Mouse (Mus musculus) hindbrain, embryonic 16.5 days (tissue): Measurements from ENCODE around the gene Pde6g. TPM values are rescaled to one million over a fixed set of nuclear protein-coding genes. Genes with fewer than 3 reads are reported as not detected.
"Not testable (repeated sequence)": the region's sequence is repeated elsewhere in the genome, so short reads cannot be mapped to it uniquely, and the experiment has no call there.

Source experiments
- ATAC-seq: fragments of 200-750 bp; cut with Nextera tagmentation; 2 replicates; pipeline ENCODE4 v1.8.0; 2017; ENCODE audit warnings: moderate TSS enrichment, moderate library complexity
- H3K27ac ChIP-seq: fragments of 300-500 bp; sonication (generic); 2 replicates; pipeline ENCODE4 v1.5.1; 2014; ENCODE audit warnings: low read depth, mild to moderate bottlenecking, control low read depth, low read length, moderate library complexity
- H3K27me3 ChIP-seq: fragments of 300-500 bp; sonication (generic); replicated peaks from 2 replicates; pipeline ENCODE4 v1.6.1; 2014; ENCODE audit warnings: low read length; ENCODE audit not compliant: control insufficient read depth, insufficient read depth
- H3K36me3 ChIP-seq: fragments of 300-500 bp; sonication (generic); 2 replicates; pipeline ENCODE4 v1.6.1; 2014; ENCODE audit warnings: mild to moderate bottlenecking, low read length, moderate library complexity, mixed read lengths; ENCODE audit not compliant: control insufficient read depth, insufficient read depth
- H3K4me1 ChIP-seq: fragments of 300-500 bp; sonication (generic); 2 replicates; pipeline ENCODE4 v1.6.1; 2014; ENCODE audit warnings: low read depth, low read length; ENCODE audit not compliant: control insufficient read depth, insufficient read depth
- H3K4me2 ChIP-seq: fragments of 300-500 bp; sonication (generic); 2 replicates; pipeline ENCODE4 v1.6.1; 2014; ENCODE audit warnings: mild to moderate bottlenecking, low read length, control low read depth, moderate library complexity
- H3K4me3 ChIP-seq: fragments of 300-500 bp; sonication (generic); 2 replicates; pipeline ENCODE4 v1.5.1; 2014; ENCODE audit warnings: mild to moderate bottlenecking, low read length, control low read depth, moderate library complexity
- H3K9ac ChIP-seq: fragments of 300-500 bp; sonication (generic); 2 replicates; pipeline ENCODE4 v1.6.1; 2014; ENCODE audit warnings: low read depth, mild to moderate bottlenecking, control low read depth, low read length, moderate library complexity
- H3K9me3 ChIP-seq: fragments of 300-500 bp; sonication (generic); 2 replicates; pipeline ENCODE4 v1.6.1; 2014; ENCODE audit warnings: mild to moderate bottlenecking, low read length, moderate library complexity; ENCODE audit not compliant: control insufficient read depth
- WGBS: fragments of 180-500 bp; shearing (Covaris S2); extraction: QIAGEN DNeasy Blood & Tissue Kit; methylation state at CpG from one replicate; pipeline ENCODE4 v1.1.7; 2014; 5-methylcytosine and 5-hydroxymethylcytosine counted together
- polyA plus RNA-seq: library from polyadenylated mRNA; unstranded; fragments of >200 nt; fragmentation: Nextera tagmentation; extraction: Ambion mirVana; gene quantifications from 2 replicates; pipeline ENCODE4 v1.2.1, GENCODE M21; 2015

Gene Pde6g
- polyA plus RNA-seq, 1 experiment from 2014 or later: 0.30 TPM

DNA sequence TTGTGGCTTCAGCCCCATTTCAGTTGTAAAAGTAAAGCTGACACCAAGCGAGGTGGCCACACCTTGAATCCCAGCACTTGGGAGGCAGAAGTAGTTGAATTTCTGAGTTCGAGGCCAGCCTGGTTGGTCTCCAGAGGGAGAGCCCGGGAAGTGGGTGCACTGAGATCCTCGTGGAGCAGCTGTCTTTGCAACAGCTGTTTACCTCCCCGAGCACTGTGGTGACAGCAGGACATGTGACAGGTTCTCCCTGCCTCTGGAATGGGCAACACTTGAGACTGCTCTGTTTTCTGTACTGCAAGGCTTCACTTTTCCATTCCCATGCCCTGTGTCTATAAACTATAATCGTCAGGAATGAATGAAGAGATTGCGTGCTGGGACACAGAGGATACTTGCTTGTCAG is 35.4 kb downstream of the Pde6g start:
- H3K27ac ChIP-seq: no peak overlapping the region
- WGBS: 89% methylated on average over 7 of the region's 7 CpGs

DNA sequence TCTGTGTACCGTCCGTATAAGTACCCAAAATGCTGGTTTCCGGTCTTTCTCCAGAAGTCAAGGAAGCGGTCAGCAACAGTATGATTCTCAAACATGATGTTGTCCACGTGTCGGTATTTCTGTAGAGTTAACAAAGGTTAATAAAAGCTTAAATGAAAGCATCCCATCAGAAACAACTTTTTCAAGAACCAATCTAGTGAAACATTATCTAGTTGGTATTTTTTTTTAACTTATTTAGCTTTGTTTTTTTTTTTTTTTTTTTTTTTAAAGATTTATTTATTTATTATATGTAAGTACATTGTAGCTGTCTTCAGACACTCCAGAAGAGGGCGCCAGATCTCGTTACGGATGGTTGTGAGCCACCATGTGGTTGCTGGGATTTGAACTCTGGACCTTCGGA is 39.7 kb downstream of the Pde6g start:
- not testable (repeated sequence) for H3K9ac ChIP-seq, H3K4me3 ChIP-seq, H3K4me2 ChIP-seq, H3K9me3 ChIP-seq, H3K4me1 ChIP-seq, H3K27ac ChIP-seq, ATAC-seq, H3K27me3 ChIP-seq
- H3K36me3 ChIP-seq: peaks cover 58% of the 10 kb centered on the region
- WGBS: 95% methylated on average over 7 of the region's 10 CpGs

More for the DNA sequence above, 35.4 kb downstream of the Pde6g start:
- Histone ChIP-seq H3K27me3 (no peaks in the 10 kb centered on the region), H3K36me3 (peaks cover 38% of the 10 kb centered on the region), H3K9me3 (no peaks in the 10 kb centered on the region), H3K4me2 (no peak overlapping the region), H3K4me3 (no peak overlapping the region), H3K9ac (no peak overlapping the region), H3K4me1 (no peaks in the 10 kb centered on the region)
- ATAC-seq: no peak

DNA sequence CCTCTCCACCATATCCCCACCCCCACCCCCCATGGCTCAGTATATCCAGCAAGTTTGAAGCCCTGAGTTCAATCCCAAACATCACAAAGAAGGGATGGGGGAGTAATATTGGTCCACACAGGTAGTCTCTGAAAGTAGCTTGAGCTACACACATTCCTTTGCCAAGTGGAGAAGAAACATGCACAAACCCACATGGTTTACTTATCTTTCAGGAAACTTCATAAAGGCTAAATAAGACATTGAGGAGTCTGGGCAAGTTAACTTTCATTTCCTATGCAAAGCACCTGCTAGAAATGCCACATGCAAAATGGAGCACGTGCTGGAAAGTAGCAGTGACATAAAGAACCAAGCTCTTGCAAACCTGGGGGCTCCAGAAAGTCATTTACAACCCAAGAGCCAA is 46.9 kb downstream of the Pde6g start:
- Histone ChIP-seq H3K9me3 (no peaks in the 10 kb centered on the region), H3K4me3 (no peak overlapping the region), H3K4me2 (no peak overlapping the region), H3K9ac (no peak overlapping the region), H3K27ac (no peak overlapping the region), H3K4me1 (no peaks in the 10 kb centered on the region), H3K36me3 (peaks cover 61% of the 10 kb centered on the region), H3K27me3 (no peaks in the 10 kb centered on the region)
- ATAC-seq: no peak
- 79% methylated on average over 1 of the region's 1 CpGs for WGBS

DNA sequence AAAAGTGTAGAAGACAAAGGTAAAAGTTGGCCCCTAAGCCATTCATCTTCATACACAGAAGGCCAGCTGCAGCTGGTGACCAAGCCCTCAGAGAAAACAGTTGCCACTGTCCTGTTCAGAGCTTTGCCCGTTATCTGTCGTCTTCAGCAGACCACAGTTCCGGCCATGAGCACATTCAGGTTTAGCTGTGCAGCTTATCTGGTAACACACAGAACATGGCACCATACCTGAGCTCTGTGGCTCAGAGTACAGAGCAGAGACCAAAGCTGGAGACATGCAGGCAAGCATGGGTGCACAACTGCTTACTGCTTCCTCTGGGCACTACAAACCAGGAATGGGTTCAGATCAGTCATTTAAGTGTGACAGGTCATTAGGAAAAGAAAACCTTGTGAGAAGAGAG is 47.4 kb downstream of the Pde6g start:
- Histone ChIP-seq H3K4me2 (no peak overlapping the region), H3K36me3 (peaks cover 59% of the 10 kb centered on the region)
- WGBS: 95% methylated on average over 3 of the region's 3 CpGs

DNA sequence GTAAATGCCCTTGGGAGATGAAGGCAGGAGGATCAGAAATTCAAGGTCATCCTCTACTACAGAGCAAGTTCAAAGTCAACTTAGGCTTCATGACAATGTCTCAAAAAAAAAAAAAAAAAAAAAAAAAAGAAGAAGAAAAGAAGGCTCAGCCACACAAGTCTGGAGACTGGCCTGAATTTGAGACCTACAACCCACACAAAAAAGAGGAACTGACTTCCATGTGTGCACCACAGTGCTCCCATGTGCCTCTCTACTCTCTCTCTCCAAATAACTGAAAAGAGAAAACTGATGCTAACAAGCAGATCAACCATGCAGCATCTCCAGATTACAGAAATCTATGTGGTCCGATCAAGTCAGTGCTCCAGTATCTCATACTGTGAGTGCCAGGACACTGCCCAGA is 48.5 kb downstream of the Pde6g start:
- 97% methylated on average over 1 of the region's 1 CpGs for WGBS
- H3K27me3 ChIP-seq: no peaks in the 10 kb centered on the region
- no peak overlapping the region for H3K4me3 ChIP-seq
- no peak overlapping the region for H3K27ac ChIP-seq
- peaks cover 58% of the 10 kb centered on the region for H3K36me3 ChIP-seq
- ATAC-seq: no peak
- H3K4me1 ChIP-seq: no peaks in the 10 kb centered on the region
- H3K9ac ChIP-seq: no peak overlapping the region
- H3K9me3 ChIP-seq: no peaks in the 10 kb centered on the region
- no peak overlapping the region for H3K4me2 ChIP-seq

More for the DNA sequence above, 47.4 kb downstream of the Pde6g start:
- no peak overlapping the region for H3K27ac ChIP-seq
- no peaks in the 10 kb centered on the region for H3K4me1 ChIP-seq
- H3K4me3 ChIP-seq: no peak overlapping the region
- ATAC-seq: no peak
- no peaks in the 10 kb centered on the region for H3K9me3 ChIP-seq
- H3K27me3 ChIP-seq: no peaks in the 10 kb centered on the region
- H3K9ac ChIP-seq: no peak overlapping the region

DNA sequence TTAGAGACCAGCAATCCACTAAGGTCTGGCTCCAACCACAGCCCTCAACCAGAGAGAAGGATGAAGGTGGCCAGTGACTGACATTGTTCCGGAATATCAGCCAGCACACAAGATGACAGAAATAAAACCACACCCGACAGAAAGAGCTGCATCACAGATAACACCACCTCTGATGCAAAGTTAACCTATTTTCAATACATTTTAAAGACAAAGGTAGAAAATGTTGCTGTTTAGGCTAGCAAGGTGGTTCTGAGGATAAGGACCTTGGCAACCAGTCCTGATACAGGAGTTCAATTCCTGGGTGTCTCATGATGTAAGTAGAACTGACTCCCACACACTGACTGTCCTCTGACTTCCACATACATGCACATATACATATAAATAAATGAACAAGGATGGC is 54.0 kb downstream of the Pde6g start:
- no peak for ATAC-seq
- 98% methylated on average over 2 of the region's 2 CpGs for WGBS
- Histone ChIP-seq H3K4me2 (no peak overlapping the region), H3K4me1 (no peaks in the 10 kb centered on the region), H3K9ac (no peak overlapping the region), H3K36me3 (peaks cover 32% of the 10 kb centered on the region), H3K27ac (no peak overlapping the region), H3K27me3 (no peaks in the 10 kb centered on the region), H3K4me3 (no peak overlapping the region), H3K9me3 (no peaks in the 10 kb centered on the region)

Other genes with a start within 250 kb of the Pde6g start
- 7.8 and 9.7 TPM in 2 replicates for gene Bahcc1, start 220.6 kb downstream of the Pde6g start, polyA plus RNA-seq
- 4,199 and 4,222 TPM in 2 replicates for gene Actg1, start 105.0 kb downstream of the Pde6g start, polyA plus RNA-seq
- gene Fscn2, start 92.0 kb downstream of the Pde6g start, polyA plus RNA-seq: 0.66 and 1.6 TPM in 2 replicates
- 103 and 109 TPM in 2 replicates for gene Faap100, start 74.7 kb downstream of the Pde6g start, polyA plus RNA-seq
- 28.7 and 33.2 TPM in 2 replicates for gene Nploc4, start 15.8 kb downstream of the Pde6g start, polyA plus RNA-seq
- gene Tspan10, start 10.9 kb downstream of the Pde6g start, polyA plus RNA-seq: not detected in 2 replicates
- gene Oxld1, start 4.6 kb upstream of the Pde6g start, polyA plus RNA-seq: 10.8 and 15.8 TPM in 2 replicates
- gene Ccdc137, start 4.6 kb upstream of the Pde6g start, polyA plus RNA-seq: 23.5 and 25.9 TPM in 2 replicates
- gene Arl16, start 14.1 kb upstream of the Pde6g start, polyA plus RNA-seq: 60.5 and 68.1 TPM in 2 replicates
- 135 and 137 TPM in 2 replicates for gene Mrpl12, start 31.1 kb upstream of the Pde6g start, polyA plus RNA-seq
- 31.2 and 31.5 TPM in 2 replicates for gene Slc25a10, start 38.3 kb upstream of the Pde6g start, polyA plus RNA-seq
- 0.92 and 1.0 TPM in 2 replicates for gene Gcgr, start 77.2 kb upstream of the Pde6g start, polyA plus RNA-seq
- 243 and 245 TPM in 2 replicates for gene Mcrip1, start 96.2 kb upstream of the Pde6g start, polyA plus RNA-seq
- 0.64 TPM in 1 of 2 replicates, not detected in the other for gene Ppp1r27, start 97.6 kb upstream of the Pde6g start, polyA plus RNA-seq
- 252 and 298 TPM in 2 replicates for gene P4hb, start 119.8 kb upstream of the Pde6g start, polyA plus RNA-seq
- gene Arhgdia, start 128.1 kb upstream of the Pde6g start, polyA plus RNA-seq: 501 and 544 TPM in 2 replicates
- gene Alyref, start 144.9 kb upstream of the Pde6g start, polyA plus RNA-seq: 55.8 and 202 TPM in 2 replicates
- 194 and 203 TPM in 2 replicates for gene Anapc11, start 144.9 kb upstream of the Pde6g start, polyA plus RNA-seq
- gene Npb, start 155.0 kb upstream of the Pde6g start, polyA plus RNA-seq: 0.99 and 1.00 TPM in 2 replicates
- gene Pcyt2, start 164.4 kb upstream of the Pde6g start, polyA plus RNA-seq: 236 and 242 TPM in 2 replicates
- 39.4 and 41.3 TPM in 2 replicates for gene Sirt7, start 171.7 kb upstream of the Pde6g start, polyA plus RNA-seq
- 25.4 and 34.6 TPM in 2 replicates for gene Mafg, start 180.1 kb upstream of the Pde6g start, polyA plus RNA-seq
- gene Pycr1, start 190.3 kb upstream of the Pde6g start, polyA plus RNA-seq: 18.0 and 20.0 TPM in 2 replicates
- 1.1 and 2.4 TPM in 2 replicates for gene Myadml2, start 194.7 kb upstream of the Pde6g start, polyA plus RNA-seq
- gene Notum, start 207.7 kb upstream of the Pde6g start, polyA plus RNA-seq: 3.1 and 3.8 TPM in 2 replicates
- 146 and 151 TPM in 2 replicates for gene Aspscr1, start 219.5 kb upstream of the Pde6g start, polyA plus RNA-seq